Mouse (Mus musculus): ENCODE measurements at regions not wholly inside any gene's neighbourhood (a gene's known extent, or its start where the extent isn't known, plus 50 kb on each side); places are given as distances from the start of the nearest gene placed in this dataset.

DNA sequence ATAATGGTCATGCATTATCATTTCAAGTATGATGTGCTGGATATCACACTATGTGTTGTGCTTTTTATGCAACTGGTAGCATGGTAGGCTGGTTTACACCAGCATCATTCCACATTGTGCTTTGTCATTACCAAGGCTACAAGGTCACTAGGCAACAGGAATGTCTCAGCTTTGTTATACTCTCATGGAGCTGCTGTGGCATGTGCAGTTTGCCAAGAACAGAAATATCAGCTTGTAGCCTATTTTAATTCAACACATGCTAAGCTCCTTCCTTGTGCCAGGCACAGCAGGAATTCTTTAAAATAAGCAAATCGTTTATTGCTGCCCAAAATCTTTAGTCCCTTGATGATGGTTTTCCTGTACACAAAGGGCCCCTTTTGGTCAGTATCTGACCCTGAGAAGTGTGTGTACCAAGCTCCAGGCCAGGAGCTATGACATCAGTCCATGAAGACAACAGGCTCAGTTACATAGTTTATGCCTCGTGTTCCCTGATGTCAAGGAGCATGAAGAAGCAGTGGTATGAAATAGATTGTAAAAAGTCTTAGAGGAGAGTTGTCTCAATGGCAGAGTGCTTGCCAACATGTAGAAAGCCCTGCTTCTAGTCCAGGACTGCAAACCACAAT lies 314.0 kb upstream of the Cdyl start:
- TF ChIP-seq CTCF (conservative IDR thresholded peaks at IDR 0.05 in 1 of 2, IDR thresholded peaks at IDR 0.05 in 1 of 2; ENCODE audit: low read depth in 2 of 2, low read length in 2 of 2) = no peak
- no peak for TF ChIP-seq USF1 (IDR thresholded peaks at IDR 0.05; ENCODE audit: low read depth, low read length)
- TF ChIP-seq POLR2A (IDR thresholded peaks at IDR 0.05; ENCODE audit: low read depth, low read length) = no peak
- TF ChIP-seq JUND (conservative IDR thresholded peaks at IDR 0.05; ENCODE audit: low read depth, low read length) = no peak
- no peak for TF ChIP-seq ZKSCAN1 (IDR thresholded peaks at IDR 0.05; ENCODE audit: borderline replicate concordance, low read depth, low read length)
- TF ChIP-seq E2F4 (IDR thresholded peaks at IDR 0.05; ENCODE audit: insufficient replicate concordance, low read depth, low read length) = no peak
- TF ChIP-seq IRF4 (IDR thresholded peaks at IDR 0.05; ENCODE audit: low read depth, low read length) = no peak

All from CH12.LX (cell line).